Mouse (Mus musculus): ENCODE results near the gene Ptprcap. TPM values are rescaled to one million over a fixed set of nuclear protein-coding genes. Genes with fewer than 3 reads are reported as not detected.
"Not testable (repeated sequence)": the region's sequence is repeated elsewhere in the genome, so short reads cannot be mapped to it uniquely, and the experiment has no call there.

Gene Ptprcap
- polyA plus RNA-seq, 1 experiment from 2014 or later, result 0.63 TPM

DNA sequence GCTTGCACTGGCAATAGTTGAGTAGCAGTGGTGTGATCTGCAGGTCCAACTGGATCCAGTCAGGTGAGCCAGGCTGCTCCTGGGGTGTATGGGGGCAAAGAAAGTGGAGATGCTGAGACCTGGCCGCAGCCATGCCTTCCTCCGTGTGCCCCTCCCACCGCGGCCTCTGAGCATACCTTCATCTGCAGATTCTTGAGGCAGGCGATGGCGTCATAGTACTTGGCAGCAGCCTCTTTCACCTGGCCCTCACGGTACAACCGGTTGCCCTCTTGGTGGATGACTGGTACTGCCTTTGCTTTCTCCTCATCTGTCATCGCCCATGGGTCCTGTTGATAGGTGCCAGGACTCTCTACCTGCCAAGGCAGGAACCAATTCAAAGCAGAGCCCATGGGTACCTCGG lies 38.3 kb upstream of the Ptprcap start:
- WGBS, result 95% methylated on average over 10 of the region's 10 CpGs

DNA sequence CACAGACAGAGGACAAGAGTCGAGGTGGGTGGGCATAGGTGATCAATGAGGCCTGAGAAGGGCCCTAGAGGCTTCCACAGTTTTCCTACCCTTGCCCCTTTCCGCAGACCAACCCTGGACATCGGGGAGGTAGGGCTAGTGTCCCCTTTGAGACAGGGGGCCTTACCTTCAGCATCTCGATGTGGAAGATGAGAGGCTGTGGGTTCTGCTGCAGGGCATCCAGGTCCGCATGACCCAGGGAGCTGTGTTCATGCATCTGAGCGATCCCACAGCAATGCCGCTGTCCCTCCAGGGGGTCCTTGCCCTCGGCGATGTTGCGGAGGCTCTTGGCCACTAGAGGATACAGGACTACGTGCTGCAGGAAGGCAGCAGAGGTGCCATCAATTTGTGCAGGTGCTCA lies 37.6 kb upstream of the Ptprcap start:
- Histone ChIP-seq H3K4me3 (ENCODE audit: low read length) (no peak overlapping the region), H3K4me1 (ENCODE audit: control insufficient read depth, insufficient read depth, low read depth, low read length) (peaks cover 8% of the 10 kb centered on the region), H3K36me3 (ENCODE audit: control insufficient read depth, insufficient read depth, low read length) (peaks cover 35% of the 10 kb centered on the region), H3K4me2 (ENCODE audit: low read length) (no peak overlapping the region), H3K27me3 (replicated peaks; ENCODE audit: control insufficient read depth, insufficient read depth, low read length) (no peaks in the 10 kb centered on the region), H3K9ac (ENCODE audit: low read depth, low read length) (no peak overlapping the region), H3K9me3 (ENCODE audit: control insufficient read depth, low read length) (no peaks in the 10 kb centered on the region), H3K27ac (ENCODE audit: low read depth, low read length) (no peak overlapping the region)
- 80% methylated on average over 11 of the region's 11 CpGs for WGBS
- ATAC-seq, result no peak

More for the DNA sequence above, 38.3 kb upstream of the Ptprcap start:
- Histone ChIP-seq H3K27ac (ENCODE audit: low read depth, low read length) (no peak overlapping the region), H3K27me3 (replicated peaks; ENCODE audit: control insufficient read depth, insufficient read depth, low read length) (no peaks in the 10 kb centered on the region), H3K4me1 (ENCODE audit: control insufficient read depth, insufficient read depth, low read depth, low read length) (peaks cover 1% of the 10 kb centered on the region), H3K4me3 (ENCODE audit: low read length) (no peak overlapping the region), H3K9ac (ENCODE audit: low read depth, low read length) (no peak overlapping the region), H3K4me2 (ENCODE audit: low read length) (no peak overlapping the region), H3K36me3 (ENCODE audit: control insufficient read depth, insufficient read depth, low read length) (peaks cover 35% of the 10 kb centered on the region), H3K9me3 (ENCODE audit: control insufficient read depth, low read length) (no peaks in the 10 kb centered on the region)
- no peak for ATAC-seq

DNA sequence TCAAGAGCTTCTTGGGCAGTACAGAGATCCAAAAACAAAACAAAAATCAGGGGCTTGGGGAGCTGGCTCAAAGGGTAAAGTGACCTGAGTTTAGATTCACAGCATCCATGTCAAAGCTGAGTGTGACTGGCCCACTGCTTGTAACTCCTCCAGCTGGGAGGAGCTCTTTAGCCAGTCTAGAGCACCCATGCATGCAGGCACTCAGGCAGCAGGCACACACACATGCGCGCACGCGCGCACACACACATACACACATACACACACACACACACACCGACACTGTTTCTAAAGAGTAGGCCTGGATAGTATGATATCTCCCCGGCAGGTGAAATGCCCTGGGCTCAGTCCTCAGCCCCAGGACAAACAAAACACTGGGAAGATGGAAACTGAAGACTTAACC lies 36.4 kb upstream of the Ptprcap start:
- Histone ChIP-seq H3K27me3 (replicated peaks; ENCODE audit: control insufficient read depth, insufficient read depth, low read length) (no peaks in the 10 kb centered on the region), H3K36me3 (ENCODE audit: control insufficient read depth, insufficient read depth, low read length) (peaks cover 33% of the 10 kb centered on the region), H3K4me3 (ENCODE audit: low read length) (no peak overlapping the region), H3K9ac (ENCODE audit: low read depth, low read length) (no peak overlapping the region), H3K4me2 (ENCODE audit: low read length) (no peak overlapping the region), H3K9me3 (ENCODE audit: control insufficient read depth, low read length) (no peaks in the 10 kb centered on the region), H3K4me1 (ENCODE audit: control insufficient read depth, insufficient read depth, low read depth, low read length) (peaks cover 9% of the 10 kb centered on the region), H3K27ac (ENCODE audit: low read depth, low read length) (no peak overlapping the region)
- ATAC-seq, result no peak
- WGBS, result 93% methylated on average over 7 of the region's 7 CpGs

DNA sequence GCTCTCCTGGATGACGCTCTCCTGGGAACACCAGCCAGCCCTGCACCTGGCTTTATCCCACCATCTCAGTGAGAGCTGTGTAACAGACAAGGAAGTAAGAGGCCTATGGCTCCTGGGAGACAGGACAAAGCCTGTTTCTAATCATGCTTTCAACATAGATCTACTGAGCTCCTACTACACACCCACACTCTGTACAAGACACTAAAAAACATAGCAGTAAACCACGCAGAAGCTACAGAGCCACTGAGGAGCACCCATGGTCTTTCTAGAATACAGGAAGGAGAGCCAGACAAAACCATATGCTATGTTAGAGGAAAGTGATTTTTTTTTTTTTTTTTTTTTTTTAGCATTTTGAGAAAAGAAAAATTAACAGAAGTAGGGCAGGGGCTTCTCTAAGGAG lies 35.1 kb upstream of the Ptprcap start:
- 92% methylated on average over 2 of the region's 2 CpGs for WGBS
- Histone ChIP-seq H3K9me3 (ENCODE audit: control insufficient read depth, low read length) (no peaks in the 10 kb centered on the region), H3K9ac (ENCODE audit: low read depth, low read length) (no peak overlapping the region), H3K36me3 (ENCODE audit: control insufficient read depth, insufficient read depth, low read length) (peaks cover 25% of the 10 kb centered on the region), H3K4me3 (ENCODE audit: low read length) (no peak overlapping the region), H3K27ac (ENCODE audit: low read depth, low read length) (no peak overlapping the region), H3K4me1 (ENCODE audit: control insufficient read depth, insufficient read depth, low read depth, low read length) (peaks cover 9% of the 10 kb centered on the region), H3K4me2 (ENCODE audit: low read length) (no peak overlapping the region), H3K27me3 (replicated peaks; ENCODE audit: control insufficient read depth, insufficient read depth, low read length) (no peaks in the 10 kb centered on the region)
- ATAC-seq, result no peak

DNA sequence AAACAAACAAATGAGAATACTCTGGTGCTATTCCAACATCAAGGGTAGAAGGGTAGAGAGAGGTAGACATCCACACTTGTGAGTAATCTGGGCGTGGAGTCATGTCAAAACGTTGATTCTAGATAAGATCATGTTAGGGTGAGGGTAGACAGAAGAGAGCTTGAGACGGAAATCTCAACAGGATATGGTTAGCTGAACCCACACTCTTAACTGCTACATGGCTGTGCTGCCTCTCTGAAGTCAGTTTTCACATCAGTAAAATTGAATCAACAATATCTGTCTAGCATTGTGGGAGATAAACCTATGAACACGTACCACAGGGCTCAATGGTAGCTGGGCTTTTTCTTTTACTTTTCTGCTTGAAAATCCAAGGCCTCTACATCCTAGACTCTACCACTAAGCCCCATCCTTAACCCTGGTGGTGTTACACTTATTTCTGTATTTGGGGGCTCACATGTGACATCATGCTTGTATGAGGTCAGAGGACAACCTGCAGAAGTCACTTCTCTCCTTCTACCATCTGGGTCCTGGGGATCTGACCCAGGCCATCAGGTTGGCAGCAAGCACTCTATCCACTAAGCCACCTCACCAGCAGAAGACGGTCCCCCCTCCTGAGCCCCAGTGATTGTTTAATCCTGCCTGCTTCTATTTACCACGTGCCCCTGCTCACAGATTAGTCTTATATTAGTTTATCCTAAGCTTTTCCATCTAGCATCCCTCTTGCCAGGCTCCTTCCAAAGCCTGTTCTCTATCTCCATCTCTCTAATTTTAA lies 33.5 kb upstream of the Ptprcap start:
- H3K27me3 ChIP-seq (replicated peaks; ENCODE audit: control insufficient read depth, insufficient read depth, low read length), result no peaks in the 10 kb centered on the region
- 94% methylated on average over 6 of the region's 6 CpGs for WGBS
- H3K4me1 ChIP-seq (ENCODE audit: control insufficient read depth, insufficient read depth, low read depth, low read length), result peaks cover 9% of the 10 kb centered on the region
- no peaks in the 10 kb centered on the region for H3K9me3 ChIP-seq (ENCODE audit: control insufficient read depth, low read length)
- no peak for ATAC-seq
- peaks cover 13% of the 10 kb centered on the region for H3K36me3 ChIP-seq (ENCODE audit: control insufficient read depth, insufficient read depth, low read length)
- H3K27ac ChIP-seq (ENCODE audit: low read depth, low read length), result no peak overlapping the region
- H3K4me2 ChIP-seq (ENCODE audit: low read length), result peak overlapping the region; percentile 56
- H3K4me3 ChIP-seq (ENCODE audit: low read length), result no peak overlapping the region
- H3K9ac ChIP-seq (ENCODE audit: low read depth, low read length), result no peak overlapping the region

DNA sequence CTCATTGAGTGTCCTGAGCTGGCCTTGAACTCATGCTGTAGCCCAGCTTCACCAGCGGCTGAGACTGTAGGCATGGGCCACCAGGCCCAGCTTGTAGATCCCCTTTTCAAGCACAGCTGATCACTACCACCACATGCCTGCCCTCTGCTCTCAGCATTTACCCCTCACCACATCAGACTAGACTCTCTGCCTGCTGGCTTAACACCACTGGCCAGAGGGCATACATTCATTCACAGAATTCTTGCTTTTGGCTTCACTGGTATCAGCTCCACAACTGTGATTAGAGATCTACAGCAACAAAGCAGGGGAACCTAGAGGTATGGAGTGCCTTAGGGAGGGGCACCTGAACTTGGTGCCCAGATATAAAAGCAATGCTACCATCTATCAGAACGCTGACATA lies 32.9 kb upstream of the Ptprcap start:
- Histone ChIP-seq H3K27me3 (replicated peaks; ENCODE audit: control insufficient read depth, insufficient read depth, low read length) (no peaks in the 10 kb centered on the region), H3K9ac (ENCODE audit: low read depth, low read length) (0 out of 2 replicates have a peak overlapping the region, but pooled peaks have one; percentile 18), H3K9me3 (ENCODE audit: control insufficient read depth, low read length) (no peaks in the 10 kb centered on the region), H3K4me2 (ENCODE audit: low read length) (peak overlapping the region; percentile 56), H3K4me3 (ENCODE audit: low read length) (peak overlapping the region; percentile 60), H3K36me3 (ENCODE audit: control insufficient read depth, insufficient read depth, low read length) (peaks cover 8% of the 10 kb centered on the region), H3K27ac (ENCODE audit: low read depth, low read length) (peak overlapping the region; percentile 91; the same call in 1 of the 2 replicates), H3K4me1 (ENCODE audit: control insufficient read depth, insufficient read depth, low read depth, low read length) (peaks cover 9% of the 10 kb centered on the region)
- WGBS, result 94% methylated on average over 2 of the region's 2 CpGs
- ATAC-seq, result no peak

DNA sequence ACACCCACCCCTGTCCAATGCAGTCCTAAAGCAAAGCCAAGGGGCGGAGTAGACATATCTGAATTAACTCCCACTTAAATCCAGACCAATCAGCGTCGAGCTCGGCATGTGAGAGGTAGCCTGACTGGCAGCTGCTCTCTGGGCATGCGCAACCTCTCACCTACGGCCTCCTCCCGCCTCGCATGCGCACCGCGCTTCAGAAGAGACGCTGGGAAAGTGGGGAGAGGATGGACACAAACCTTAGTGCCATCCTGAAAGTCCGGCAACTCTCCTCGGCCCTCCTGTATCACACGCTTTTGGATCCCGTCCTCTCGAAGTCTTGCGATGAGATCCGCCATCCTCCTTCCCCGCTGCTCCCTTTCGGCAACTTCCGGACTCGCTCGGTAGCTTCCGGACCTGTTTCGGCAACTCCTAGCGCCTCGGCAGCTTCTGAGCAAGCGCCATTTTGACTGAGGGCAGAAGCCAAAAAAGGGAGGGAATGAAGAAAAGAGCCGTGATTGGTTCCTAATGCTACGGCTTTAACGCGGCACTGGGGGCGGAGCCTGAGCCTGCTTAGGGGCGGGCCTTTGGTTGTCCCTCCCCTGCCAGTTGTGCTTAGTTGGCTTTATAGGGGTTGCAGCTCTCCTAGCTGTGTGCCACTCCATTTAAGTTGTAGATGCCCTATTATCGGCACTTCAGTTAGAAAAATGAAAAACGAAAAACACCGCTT lies 32.2 kb upstream of the Ptprcap start:
- no peaks in the 10 kb centered on the region for H3K27me3 ChIP-seq (replicated peaks; ENCODE audit: control insufficient read depth, insufficient read depth, low read length)
- no peaks in the 10 kb centered on the region for H3K9me3 ChIP-seq (ENCODE audit: control insufficient read depth, low read length)
- peak overlapping the region; percentile 56 for H3K4me2 ChIP-seq (ENCODE audit: low read length)
- WGBS, result 1% methylated on average over 38 of the region's 38 CpGs
- peaks cover 9% of the 10 kb centered on the region for H3K4me1 ChIP-seq (ENCODE audit: control insufficient read depth, insufficient read depth, low read depth, low read length)
- peak overlapping the region; percentile 74 for H3K9ac ChIP-seq (ENCODE audit: low read depth, low read length)
- H3K4me3 ChIP-seq (ENCODE audit: low read length), result peak overlapping the region; percentile 60
- peak; percentile 86 for ATAC-seq
- H3K36me3 ChIP-seq (ENCODE audit: control insufficient read depth, insufficient read depth, low read length), result peaks cover 3% of the 10 kb centered on the region; the same call in 1 of the 2 replicates
- peak overlapping the region; percentile 91 for H3K27ac ChIP-seq (ENCODE audit: low read depth, low read length)

DNA sequence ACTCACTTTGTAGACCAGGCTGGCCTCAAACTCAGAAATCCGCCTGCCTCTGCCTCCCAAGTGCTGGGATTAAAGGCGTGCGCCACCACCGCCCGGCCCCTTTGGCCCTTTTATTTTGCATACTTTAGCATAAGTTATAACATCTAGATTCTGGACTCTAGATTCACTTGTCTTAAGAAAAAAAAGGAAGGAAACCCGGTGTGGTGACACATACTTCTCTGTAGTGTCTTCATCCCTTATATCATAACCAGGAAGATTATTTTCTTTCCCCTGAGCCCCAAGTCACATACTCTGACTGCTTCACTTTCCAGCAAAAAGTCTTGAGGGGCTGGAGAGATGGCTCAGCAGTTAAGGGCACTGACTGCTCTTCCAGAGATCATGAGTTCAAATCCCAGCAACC lies 31.5 kb upstream of the Ptprcap start:
- H3K9me3 ChIP-seq (ENCODE audit: control insufficient read depth, low read length), result not testable (repeated sequence)
- H3K4me2 ChIP-seq (ENCODE audit: low read length), result peak overlapping the region; percentile 56

More for the DNA sequence above, 31.5 kb upstream of the Ptprcap start:
- H3K4me3 ChIP-seq (ENCODE audit: low read length); ATAC-seq; H3K36me3 ChIP-seq (ENCODE audit: control insufficient read depth, insufficient read depth, low read length); H3K27me3 ChIP-seq (replicated peaks; ENCODE audit: control insufficient read depth, insufficient read depth, low read length); H3K9ac ChIP-seq (ENCODE audit: low read depth, low read length); H3K27ac ChIP-seq (ENCODE audit: low read depth, low read length): not testable (repeated sequence)
- peaks cover 13% of the 10 kb centered on the region for H3K4me1 ChIP-seq (ENCODE audit: control insufficient read depth, insufficient read depth, low read depth, low read length)
- 57% methylated on average over 6 of the region's 6 CpGs for WGBS
